Mouse (Mus musculus): Measurements from ENCODE around the gene Nolc1.

GRCm38 (mm10) chr19:46041933-46042475, 33.7 kb upstream of the Nolc1 start:
- TF ChIP-seq USF1 (IDR thresholded peaks at IDR 0.05; ENCODE audit: low read depth) (no peak), POLR2A (IDR thresholded peaks at IDR 0.05; ENCODE audit: insufficient read length, low read depth) (no peak)
